Comparison of ENCODE assay signal across 15 mouse cellular contexts in the genomic region with DNA sequence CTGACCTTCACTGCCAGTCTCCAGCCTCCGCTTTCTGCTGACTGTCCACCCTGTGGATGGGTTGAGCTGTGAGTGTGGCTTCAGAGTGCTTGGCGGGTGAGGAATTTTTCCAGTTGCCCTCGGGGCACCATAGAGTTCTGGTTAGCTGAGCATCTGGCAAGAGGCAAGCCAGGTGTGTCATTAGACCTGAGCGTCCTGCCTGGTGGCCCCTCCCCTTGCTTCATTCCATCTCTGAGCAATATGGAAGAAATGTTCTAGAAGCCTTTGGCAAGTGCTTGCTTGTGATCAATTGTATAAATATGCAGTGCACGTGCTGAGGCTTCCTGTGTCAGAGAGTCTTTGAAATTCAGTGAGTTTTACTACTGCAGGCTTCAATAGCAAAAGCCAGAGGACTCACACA. TPM values are rescaled to one million over a fixed set of nuclear protein-coding genes. Genes with fewer than 3 reads are reported as not detected.
DNase-seq lines count a peak whose midpoint lies in the region; ATAC-seq lines count a peak whose summit lies in the region.
"Had no signal": no experiment of that assay in that cellular context is flagged by ENCODE, and none has a peak within 500 bp of the region (broad histone marks: within the 10 kb centered on the region; RNA-seq: fewer than 3 reads in every experiment).

No protein-coding gene starts in this region.

- no peak overlapping the region for H3K27ac ChIP-seq in forebrain, embryonic 11.5 days (ENCODE audit: low read depth, low read length)
- no peak overlapping the region for H3K27ac ChIP-seq in forebrain, embryonic 16.5 days (ENCODE audit: low read length)
- H3K27ac ChIP-seq: heart, embryonic 15.5 days; limb, embryonic 15.5 days had no signal

- no peaks in the 10 kb centered on the region for H3K27me3 ChIP-seq in forebrain, embryonic 11.5 days (ENCODE audit: control insufficient read depth, insufficient read depth, low read length)
- no peaks in the 10 kb centered on the region for H3K27me3 ChIP-seq in forebrain, embryonic 16.5 days (replicated peaks; ENCODE audit: control insufficient read depth, insufficient read depth, low read length)
- H3K27me3 ChIP-seq: heart, embryonic 15.5 days; limb, embryonic 15.5 days had no signal

- H3K36me3 ChIP-seq in forebrain, embryonic 11.5 days (ENCODE audit: control insufficient read depth, insufficient read depth, low read length): no peaks in the 10 kb centered on the region
- H3K36me3 ChIP-seq in forebrain, embryonic 16.5 days (ENCODE audit: control insufficient read depth, insufficient read depth): no peaks in the 10 kb centered on the region
- H3K36me3 ChIP-seq: heart, embryonic 15.5 days; limb, embryonic 15.5 days had no signal

- H3K4me2 ChIP-seq in forebrain, embryonic 11.5 days (ENCODE audit: low read depth, low read length, severe bottlenecking): no peak overlapping the region
- no peak overlapping the region for H3K4me2 ChIP-seq in forebrain, embryonic 16.5 days (ENCODE audit: low read length)
- H3K4me2 ChIP-seq: heart, embryonic 15.5 days; limb, embryonic 15.5 days had no signal

- H3K9me3 ChIP-seq in forebrain, embryonic 11.5 days (ENCODE audit: control insufficient read depth, low read length): no peaks in the 10 kb centered on the region
- no peaks in the 10 kb centered on the region for H3K9me3 ChIP-seq in forebrain, embryonic 16.5 days (ENCODE audit: control insufficient read depth, low read length)
- H3K9me3 ChIP-seq: heart, embryonic 15.5 days; limb, embryonic 15.5 days had no signal

- 70% methylated on average over 5 of the region's 5 CpGs for WGBS in forebrain, embryonic 11.5 days
- 58% methylated on average over 5 of the region's 5 CpGs for WGBS in forebrain, embryonic 16.5 days

- H3K4me1 ChIP-seq in forebrain, embryonic 11.5 days (replicated peaks; ENCODE audit: control insufficient read depth, insufficient read depth, low read length): peaks cover 33% of the 10 kb centered on the region
- H3K4me1 ChIP-seq in forebrain, embryonic 16.5 days (replicated peaks; ENCODE audit: control insufficient read depth, insufficient read depth, low read length): peaks cover 31% of the 10 kb centered on the region

- H3K4me3 ChIP-seq in forebrain, embryonic 11.5 days (ENCODE audit: low read depth, low read length): no peak overlapping the region
- H3K4me3 ChIP-seq in forebrain, embryonic 16.5 days (replicated peaks; ENCODE audit: low read length): no peak overlapping the region
- H3K4me3 ChIP-seq: heart, embryonic 15.5 days; limb, embryonic 15.5 days had no signal

- H3K9ac ChIP-seq in forebrain, embryonic 11.5 days (ENCODE audit: low read length): no peak overlapping the region
- no peak overlapping the region for H3K9ac ChIP-seq in forebrain, embryonic 16.5 days (replicated peaks; ENCODE audit: low read depth, low read length)
- H3K9ac ChIP-seq: heart, embryonic 15.5 days; limb, embryonic 15.5 days had no signal

- ATAC-seq in forebrain, embryonic 11.5 days (replicated peaks; ENCODE audit: low FRiP score): no peak
- ATAC-seq in forebrain, embryonic 16.5 days: no peak
- ATAC-seq: hindbrain, embryonic 16.5 days had no signal

- DNase-seq in forebrain, embryonic 11.5 days (ENCODE audit: low spot score): peak; percentile 59
- peak; percentile 65 for DNase-seq in ES-CJ7 (ENCODE audit: low read depth, low spot score)
- DNase-seq in fat pad, adult 2 months (ENCODE audit: extremely low read depth, low read depth, low spot score): peak; percentile 75
- peak; percentile 78 to 88 for DNase-seq in kidney, postnatal 25 days
- no peak for DNase-seq in cerebellum, adult 11 months
- DNase-seq in adrenal gland, adult 18-20 months (ENCODE audit: low spot score in 2 of 2): no peak
- DNase-seq in right cerebral cortex, postnatal 4 days: no peak
- DNase-seq: cerebellum, postnatal 36 days; gastrocnemius, postnatal 10 days; lung, postnatal 4 days; right cerebral cortex, postnatal 25 days had no signal

RNA-seq across cellular contexts. Expression of a gene that starts 21.0 kb away (rescaled TPM):
- 17.9 and 24.9 TPM in 2 replicates for polyA plus RNA-seq in forebrain, embryonic 11.5 days (2014; fragmentation: Nextera tagmentation; extraction: Ambion mirVana)
- 10.3 and 17.6 TPM in 2 replicates for polyA plus RNA-seq in forebrain, embryonic 16.5 days (2015; fragmentation: Nextera tagmentation; extraction: Ambion mirVana)
- 100 to 1,000 TPM; 103 to 120 TPM for total RNA-seq in adrenal gland, adult 18-20 months (2021)

Comparison
In these comparisons a context has a peak if more than half of its experiments do, and no peak if none do; other contexts are left out.
1. DNase-seq: peak in forebrain, embryonic 11.5 days (single experiment), ES-CJ7 (single experiment), fat pad, adult 2 months (single experiment) and kidney, postnatal 25 days (2 of 2); none in cerebellum, adult 11 months (single experiment), adrenal gland, adult 18-20 months (0 of 2) and right cerebral cortex, postnatal 4 days (single experiment).